Mouse (Mus musculus) embryonic facial prominence, embryonic 10.5 days (tissue): ENCODE data around the gene Pced1a. TPM values are rescaled to one million over a fixed set of nuclear protein-coding genes. Genes with fewer than 3 reads are reported as not detected.

Experiments used
- DNase-seq: peaks from one replicate; pipeline ENCODE4 v3.0.0-alpha.2; 2017; ENCODE audit warnings: low spot score
- H3K27ac ChIP-seq: fragments of 300-500 bp; sonication (generic); replicated peaks from 2 replicates; pipeline ENCODE4 v1.5.1; 2016; ENCODE audit warnings: mild to moderate bottlenecking
- H3K27me3 ChIP-seq: fragments of 300-500 bp; sonication (generic); replicated peaks from 2 replicates; pipeline ENCODE4 v1.6.1; 2016; ENCODE audit warnings: low read depth, mild to moderate bottlenecking; ENCODE audit not compliant: poor library complexity, severe bottlenecking
- H3K36me3 ChIP-seq: fragments of 300-500 bp; sonication (generic); replicated peaks from 2 replicates; pipeline ENCODE4 v1.6.1; 2016; ENCODE audit warnings: mild to moderate bottlenecking, moderate library complexity
- H3K4me1 ChIP-seq: fragments of 300-500 bp; sonication (generic); 2 replicates; pipeline ENCODE4 v1.6.1; 2016
- H3K4me3 ChIP-seq: fragments of 300-500 bp; sonication (generic); 2 replicates; pipeline ENCODE4 v1.5.1; 2016; ENCODE audit warnings: mild to moderate bottlenecking, moderate library complexity
- H3K9me3 ChIP-seq: fragments of 300-500 bp; sonication (generic); 2 replicates; pipeline ENCODE4 v1.6.1; 2016; ENCODE audit warnings: mild to moderate bottlenecking
- WGBS: fragments of 180-500 bp; shearing (Covaris S2); methylation state at CpG from one replicate; pipeline ENCODE4 v1.1.7; 2016; 5-methylcytosine and 5-hydroxymethylcytosine counted together
- polyA plus RNA-seq: library from polyadenylated mRNA; unstranded; fragments of >200 nt; fragmentation: Nextera tagmentation; extraction: Ambion mirVana; gene quantifications from 2 replicates; pipeline ENCODE4 v1.2.1, GENCODE M21; 2016

Gene Pced1a
- polyA plus RNA-seq, 1 experiment from 2014 or later: 13.9 TPM

DNA sequence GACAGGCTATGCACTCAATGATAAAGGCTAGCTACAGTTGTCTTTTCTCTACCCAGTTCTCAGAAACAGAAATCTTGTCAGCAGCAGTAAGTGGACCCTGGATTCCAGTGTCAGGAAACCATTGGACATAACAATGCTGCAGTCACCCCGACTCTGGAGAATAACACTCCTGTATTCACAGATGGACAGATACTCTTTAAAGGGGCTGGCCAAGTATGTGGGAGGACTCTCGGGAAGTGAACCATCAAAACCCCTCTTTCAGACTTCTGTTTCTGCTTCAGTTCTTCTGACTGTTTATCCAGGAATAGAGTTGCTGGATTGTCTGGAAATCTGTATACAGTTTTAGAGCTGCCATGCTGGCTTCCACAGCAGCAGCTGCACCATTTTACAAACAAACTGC lies 5.3 kb upstream of the Pced1a start:
- no peak overlapping the region for H3K4me3 ChIP-seq
- H3K4me1 ChIP-seq: peaks cover 6% of the 10 kb centered on the region
- H3K36me3 ChIP-seq: peaks cover 48% of the 10 kb centered on the region
- no peaks in the 10 kb centered on the region for H3K9me3 ChIP-seq
- no peaks in the 10 kb centered on the region for H3K27me3 ChIP-seq
- H3K27ac ChIP-seq: no peak overlapping the region
- WGBS: 71% methylated on average over 2 of the region's 2 CpGs
- no peak for DNase-seq

DNA sequence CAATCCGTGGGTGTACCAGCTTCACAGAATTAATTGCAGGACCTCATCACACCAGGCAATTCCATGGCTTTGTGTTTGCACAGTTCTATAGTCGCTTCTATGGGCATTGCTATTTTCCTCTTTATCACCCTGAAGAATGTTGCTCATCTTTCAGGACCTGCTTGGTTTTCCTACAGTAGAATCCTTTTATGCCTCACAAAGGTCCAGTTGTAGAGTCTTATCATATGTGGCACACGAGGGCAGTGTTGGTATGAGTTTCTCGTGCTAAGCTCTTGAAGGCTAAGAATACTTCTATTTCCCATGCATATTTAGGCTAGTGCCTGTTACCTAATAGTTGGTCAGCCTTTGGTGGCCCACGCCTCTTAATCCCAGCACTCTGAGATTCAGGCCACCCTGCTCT lies 611 bp upstream of the Pced1a start:
- Histone ChIP-seq H3K36me3 (peaks cover 46% of the 10 kb centered on the region), H3K27ac (peak overlapping the region; percentile 96), H3K4me1 (peaks cover 30% of the 10 kb centered on the region), H3K4me3 (peak overlapping the region; percentile 78), H3K9me3 (no peaks in the 10 kb centered on the region), H3K27me3 (no peaks in the 10 kb centered on the region)
- DNase-seq: no peak
- whole genome bisulfite sequencing: 64% methylated on average over 5 of the region's 5 CpGs

DNA sequence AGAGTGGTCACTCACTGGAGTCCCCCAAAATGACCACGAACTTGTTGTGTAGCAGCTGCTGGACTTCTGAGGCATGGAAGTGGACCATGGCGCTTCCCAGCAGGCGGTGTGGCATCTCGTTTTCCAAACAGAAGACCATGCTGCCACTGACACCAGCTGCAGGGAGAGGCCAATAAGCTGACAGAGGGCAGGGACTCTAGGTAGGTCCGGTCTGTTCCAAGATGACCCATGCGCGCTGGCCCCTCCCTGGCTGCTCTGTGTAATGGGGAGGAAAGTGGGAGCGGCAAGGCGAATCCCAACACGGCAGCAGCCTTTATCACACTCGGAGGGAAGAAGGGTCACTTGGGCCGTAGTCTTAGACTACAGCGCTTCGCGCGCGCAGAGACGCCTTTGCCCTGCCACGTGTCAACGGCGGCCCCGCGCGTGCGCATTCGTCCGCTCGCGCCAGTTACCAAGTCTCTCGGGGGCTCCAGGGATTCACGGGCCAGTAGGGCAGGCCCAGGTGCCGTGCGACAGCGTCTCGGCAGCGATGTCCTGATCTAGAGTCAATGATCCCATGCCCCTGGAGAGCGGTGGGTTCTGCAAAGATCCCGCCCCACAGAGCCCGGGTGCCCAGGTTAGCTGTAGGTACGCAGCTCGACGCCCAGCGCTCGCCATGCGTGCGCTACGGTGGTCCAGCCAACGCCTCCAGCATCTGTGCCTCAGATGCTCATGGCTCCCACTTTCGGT lies 940 bp downstream of the Pced1a start:
- DNase-seq: peak; percentile 87
- Histone ChIP-seq H3K4me1 (peaks cover 30% of the 10 kb centered on the region), H3K27ac (peak overlapping the region; percentile 96), H3K4me3 (peak overlapping the region; percentile 78), H3K27me3 (no peaks in the 10 kb centered on the region), H3K9me3 (no peaks in the 10 kb centered on the region), H3K36me3 (peaks cover 54% of the 10 kb centered on the region)
- WGBS: 19% methylated on average over 49 of the region's 49 CpGs

DNA sequence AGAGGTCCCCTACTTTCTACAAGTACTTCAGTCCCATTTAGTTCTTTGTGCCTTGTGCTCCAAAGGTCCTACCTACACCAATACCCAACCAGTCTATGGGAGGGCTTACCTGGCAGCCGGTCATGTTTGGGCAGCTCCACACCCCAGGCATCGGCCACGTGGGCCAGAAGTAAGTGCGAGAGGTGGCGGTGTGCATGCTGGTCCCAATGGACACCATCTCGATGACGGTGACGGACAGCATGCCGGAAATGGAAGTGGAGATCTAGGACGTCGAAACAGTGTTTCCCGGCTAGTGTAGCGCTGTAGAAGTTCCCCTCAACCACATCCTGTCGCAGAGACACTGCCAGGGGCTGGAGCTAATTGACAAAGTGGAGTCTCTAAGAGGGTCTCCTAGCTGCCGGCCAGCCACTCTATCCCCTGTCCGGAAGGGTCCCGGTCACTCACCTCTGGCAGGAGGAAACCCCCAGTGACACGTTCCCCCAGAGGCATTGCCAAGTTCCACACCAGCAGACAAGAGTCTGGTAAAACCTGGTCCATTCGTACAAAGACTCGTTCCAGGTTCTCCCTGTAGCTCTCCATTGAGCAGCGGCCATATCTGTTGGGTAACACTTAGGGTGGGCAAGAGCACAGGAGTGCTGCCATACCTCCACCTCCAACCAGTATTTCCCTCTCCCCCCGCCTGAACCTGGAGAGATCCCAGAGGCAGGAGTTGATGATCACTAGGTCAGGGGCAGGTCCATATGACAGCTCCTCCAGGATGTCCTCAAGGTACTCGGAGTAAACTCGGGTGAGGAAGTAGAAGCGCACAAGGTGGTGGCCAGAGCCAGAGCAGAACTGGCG lies 2.5 kb downstream of the Pced1a start:
- Histone ChIP-seq H3K4me3 (0 out of 2 replicates have a peak overlapping the region, but pooled peaks have one; percentile 5), H3K27me3 (no peaks in the 10 kb centered on the region), H3K4me1 (peaks cover 30% of the 10 kb centered on the region), H3K9me3 (no peaks in the 10 kb centered on the region), H3K36me3 (peaks cover 48% of the 10 kb centered on the region), H3K27ac (no peak overlapping the region)
- no peak for DNase-seq
- 96% methylated on average over 26 of the region's 26 CpGs for WGBS

DNA sequence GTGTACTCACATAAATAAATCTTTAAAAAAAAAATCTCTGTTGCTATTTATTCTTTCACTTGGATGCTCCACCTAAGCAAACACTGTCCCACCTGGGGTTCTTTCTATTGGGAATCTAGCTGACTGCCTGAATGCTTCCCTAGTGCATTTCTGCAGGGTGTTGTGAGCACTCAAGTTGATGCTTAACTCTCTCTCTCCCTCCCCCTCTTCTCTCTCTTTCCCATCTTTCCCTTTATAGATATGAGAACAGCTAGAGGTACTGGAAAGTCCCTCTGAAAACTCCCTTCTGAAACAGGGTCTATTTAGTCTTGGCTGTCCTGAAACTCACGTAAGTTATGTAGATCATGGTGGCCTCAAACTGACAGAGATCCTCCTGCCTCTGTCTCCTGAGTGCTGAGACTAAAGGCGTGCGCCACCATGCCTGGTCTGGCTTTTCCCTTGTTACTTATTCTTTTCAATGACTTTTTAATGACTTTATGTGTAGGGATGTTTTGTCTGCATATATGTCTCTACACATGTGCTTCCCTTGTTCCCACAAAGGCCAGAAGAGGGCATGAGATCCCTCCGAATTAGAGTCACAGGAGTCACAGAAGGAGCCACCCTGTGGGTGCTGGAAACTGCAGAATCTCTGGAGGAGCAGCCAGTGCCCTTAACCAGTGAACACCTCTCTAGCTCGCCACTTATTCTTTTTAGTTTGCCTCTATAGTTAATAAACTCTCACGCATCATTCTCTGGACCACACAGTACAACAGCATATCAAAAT lies 10.2 kb downstream of the Pced1a start:
- DNase-seq: no peak
- no peak overlapping the region for H3K27ac ChIP-seq
- no peak overlapping the region for H3K4me3 ChIP-seq
- peaks cover 11% of the 10 kb centered on the region for H3K36me3 ChIP-seq
- no peaks in the 10 kb centered on the region for H3K27me3 ChIP-seq
- peaks cover 13% of the 10 kb centered on the region for H3K4me1 ChIP-seq
- 75% methylated on average over 6 of the region's 6 CpGs for WGBS
- H3K9me3 ChIP-seq: no peaks in the 10 kb centered on the region

DNA sequence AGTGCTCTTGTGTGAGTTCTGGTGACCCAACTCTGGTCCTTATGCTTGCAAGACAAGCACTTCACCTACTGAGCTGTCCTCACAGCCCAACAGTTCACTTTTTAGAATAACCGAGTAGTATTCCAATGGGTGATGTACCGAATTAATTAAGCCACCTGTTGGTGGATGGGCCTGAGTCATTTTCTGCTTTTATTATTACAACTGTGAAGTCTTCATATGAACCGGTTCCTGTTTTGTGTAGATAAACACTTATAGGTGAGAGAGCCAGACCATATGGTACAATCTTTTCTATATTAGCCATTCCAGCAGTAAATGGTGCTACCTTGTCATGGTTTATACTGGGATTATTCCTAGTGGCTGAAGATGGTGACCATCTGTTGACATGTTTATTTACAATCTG lies 11.7 kb downstream of the Pced1a start:
- 82% methylated on average over 3 of the region's 3 CpGs for WGBS
- Histone ChIP-seq H3K9me3 (no peaks in the 10 kb centered on the region), H3K36me3 (no peaks in the 10 kb centered on the region; the same call in 1 of the 2 replicates), H3K27ac (no peak overlapping the region), H3K4me3 (no peak overlapping the region), H3K27me3 (no peaks in the 10 kb centered on the region), H3K4me1 (peaks cover 28% of the 10 kb centered on the region)
- DNase-seq: no peak

DNA sequence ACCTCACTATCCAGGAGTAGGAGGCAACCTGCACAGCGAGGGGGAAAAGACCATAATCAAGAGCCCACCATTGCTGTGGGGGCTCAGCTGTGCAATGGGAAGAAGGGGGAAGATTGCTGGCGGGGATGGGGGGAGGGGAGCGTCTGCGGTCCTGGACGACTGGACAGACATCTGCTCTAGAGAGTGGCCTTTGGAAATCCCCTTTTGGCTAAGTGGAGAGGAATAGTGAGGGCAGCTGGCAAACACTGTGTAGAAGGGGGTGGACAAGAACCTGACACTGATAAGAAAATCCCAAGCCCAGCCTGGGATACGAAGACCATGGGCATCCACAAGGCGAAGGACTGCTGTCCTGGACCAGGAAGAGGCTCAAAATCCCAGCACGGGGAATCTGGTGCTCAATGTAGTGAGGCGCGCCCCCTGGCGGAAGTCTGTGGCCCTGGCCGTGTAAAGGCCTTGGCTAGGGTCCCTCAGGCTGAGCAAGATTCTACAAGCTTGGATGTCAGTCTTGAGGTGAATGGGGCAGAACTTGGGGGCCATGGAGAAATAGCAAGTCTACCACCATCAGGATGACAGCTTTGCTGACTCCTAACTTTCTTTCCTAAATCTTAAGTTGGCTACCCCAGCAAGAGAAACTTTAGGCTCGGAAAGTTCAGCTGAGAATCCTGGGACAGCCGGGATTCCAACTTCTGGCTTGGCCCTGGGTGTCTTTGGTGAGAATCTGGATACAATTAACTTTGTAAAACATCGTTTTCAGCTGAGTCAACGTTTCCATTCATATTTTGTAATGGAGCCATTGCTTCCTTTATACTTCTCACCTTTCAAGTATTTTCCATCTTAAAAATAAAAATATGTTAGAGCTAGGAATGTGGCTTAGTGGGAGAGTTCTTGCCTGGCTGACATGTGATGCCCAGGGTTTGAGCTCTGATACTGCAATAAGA lies 12.7 kb downstream of the Pced1a start:
- WGBS: 37% methylated on average over 16 of the region's 16 CpGs
- 0 out of 2 replicates have a peak, but pooled peaks cover 4% of the 10 kb centered on the region for H3K27me3 ChIP-seq

DNA sequence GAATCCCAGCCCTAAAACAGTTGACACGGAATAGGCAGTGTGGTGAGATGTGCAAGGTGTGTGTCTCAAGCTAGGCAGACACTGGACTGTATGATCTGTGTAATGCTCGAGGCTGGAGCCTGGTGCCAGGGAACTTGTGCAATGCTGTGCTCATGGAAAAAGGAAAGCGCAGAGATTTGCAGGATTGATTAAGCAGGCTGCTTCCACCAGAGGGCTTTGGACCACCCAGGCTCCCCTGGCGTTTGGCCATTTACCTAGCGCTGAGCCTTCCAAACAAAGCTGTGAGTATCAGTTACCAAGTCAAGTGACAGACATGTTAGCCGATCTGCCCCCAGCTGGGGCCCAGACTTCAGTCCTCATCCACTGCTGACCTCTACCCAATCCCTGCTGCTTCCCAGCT lies 16.3 kb downstream of the Pced1a start:
- DNase-seq: peak; percentile 84
- H3K36me3 ChIP-seq: no peaks in the 10 kb centered on the region
- 11% methylated on average over 6 of the region's 6 CpGs for WGBS
- H3K9me3 ChIP-seq: no peaks in the 10 kb centered on the region
- H3K27ac ChIP-seq: peak overlapping the region; percentile 31; the same call in 1 of the 2 replicates
- H3K27me3 ChIP-seq: 0 out of 2 replicates have a peak, but pooled peaks cover 19% of the 10 kb centered on the region
- no peak overlapping the region for H3K4me3 ChIP-seq
- H3K4me1 ChIP-seq: peaks cover 40% of the 10 kb centered on the region

More for the DNA sequence above, 12.7 kb downstream of the Pced1a start:
- H3K27ac ChIP-seq: no peak overlapping the region
- no peak overlapping the region for H3K4me3 ChIP-seq
- no peaks in the 10 kb centered on the region for H3K36me3 ChIP-seq
- peak; percentile 91 for DNase-seq
- H3K9me3 ChIP-seq: no peaks in the 10 kb centered on the region
- H3K4me1 ChIP-seq: peaks cover 37% of the 10 kb centered on the region

DNA sequence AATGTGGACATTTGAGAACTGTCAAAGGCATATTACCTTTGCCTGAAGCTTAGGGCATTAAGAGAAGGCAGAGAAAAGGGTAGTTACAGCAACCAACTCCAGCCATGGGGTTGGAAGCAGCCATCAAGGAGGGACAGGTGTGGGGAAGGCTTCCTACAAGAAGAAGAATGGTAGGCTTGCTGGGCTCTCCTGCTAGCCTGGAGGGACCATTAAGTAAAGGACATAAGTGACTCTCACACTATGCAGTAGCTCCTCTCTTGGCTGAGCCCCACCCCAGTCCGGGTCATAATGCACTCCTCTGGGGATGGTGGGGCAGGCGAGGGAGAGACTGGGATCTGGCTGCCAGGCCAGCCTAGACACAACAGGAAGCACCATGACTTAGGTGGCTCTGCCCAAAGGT lies 18.3 kb downstream of the Pced1a start, which contains the start of gene Tmem239:
Tmem239 (plus strand) TSS at position 301 of the 400 bp plus-strand sequence.
- Histone ChIP-seq H3K27me3 (0 out of 2 replicates have a peak, but pooled peaks cover 19% of the 10 kb centered on the region), H3K4me3 (no peak within 1 kb of the TSS), H3K4me1 (peaks cover 35% of the 10 kb centered on the region), H3K36me3 (no peaks in the 10 kb centered on the region), H3K9me3 (no peaks in the 10 kb centered on the region), H3K27ac (no peak within 1 kb of the TSS)
- 74% methylated on average over 2 of the region's 2 CpGs for WGBS
- DNase-seq: no peak

DNA sequence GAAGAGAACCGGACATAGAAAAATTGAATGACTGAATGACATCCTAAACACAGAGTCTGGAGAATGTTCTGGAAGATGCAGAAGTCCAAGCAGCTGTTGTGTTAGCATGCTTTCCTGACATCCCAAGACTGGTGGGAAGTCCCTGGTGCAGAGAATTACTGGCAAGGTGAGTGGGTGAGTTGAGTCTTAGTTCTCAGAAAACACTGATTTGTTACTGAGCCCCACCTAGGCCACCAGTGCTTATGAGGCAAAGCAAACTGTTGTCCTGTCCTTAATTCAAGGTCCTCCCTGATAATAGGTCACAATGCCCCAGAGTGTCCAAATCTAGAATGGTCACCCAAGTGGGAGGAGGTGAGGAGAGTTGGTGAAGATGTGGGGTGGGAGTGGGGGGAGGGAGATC lies 19.6 kb downstream of the Pced1a start, which contains the start of the genes Gm28372 and 1700020A23Rik:
Gm28372 (plus strand) TSS at position 301 of the 400 bp plus-strand sequence.
1700020A23Rik (plus strand) TSS at position 321 of the 400 bp plus-strand sequence.
- 0 out of 2 replicates have a peak, but pooled peaks cover 22% of the 10 kb centered on the region for H3K27me3 ChIP-seq
- H3K4me3 ChIP-seq: no peak within 1 kb of the TSS
- peaks cover 42% of the 10 kb centered on the region for H3K4me1 ChIP-seq
- no peaks in the 10 kb centered on the region for H3K36me3 ChIP-seq
- no peak for DNase-seq
- no peaks in the 10 kb centered on the region for H3K9me3 ChIP-seq
- H3K27ac ChIP-seq: no peak within 1 kb of the TSS
- 93% methylated on average over 1 of the region's 1 CpGs for WGBS

DNA sequence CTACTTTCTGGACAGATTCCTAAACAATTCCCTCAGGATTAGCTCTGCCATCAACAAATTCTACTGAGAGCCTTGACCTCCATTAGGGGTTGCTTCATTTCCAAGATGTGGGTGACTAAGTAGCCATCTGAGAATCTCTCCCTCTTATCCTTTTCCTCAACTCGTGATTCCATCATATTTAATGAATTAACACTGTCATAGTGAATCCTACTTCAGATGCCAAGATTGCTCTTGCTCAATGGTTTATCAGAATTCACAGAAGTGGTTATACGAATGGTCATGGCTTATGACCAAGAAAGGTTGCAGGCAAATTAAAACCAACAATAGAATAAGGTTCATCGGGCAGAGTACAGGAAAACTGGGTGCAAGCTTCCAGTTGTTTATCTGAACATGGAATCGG lies 22.6 kb downstream of the Pced1a start:
- Histone ChIP-seq H3K36me3 (no peaks in the 10 kb centered on the region), H3K27ac (no peak overlapping the region), H3K4me3 (no peak overlapping the region), H3K4me1 (peaks cover 30% of the 10 kb centered on the region), H3K27me3 (peaks cover 37% of the 10 kb centered on the region), H3K9me3 (no peaks in the 10 kb centered on the region)
- no peak for DNase-seq
- 83% methylated on average over 4 of the region's 4 CpGs for WGBS
